10 mouse cellular contexts compared by ENCODE assay signal in genomic region chr9:56687145-56687477, GRCm38 (mm10).
DNase-seq lines count a peak whose midpoint lies in the region; ATAC-seq lines count a peak whose summit lies in the region.
"Had no signal": no experiment of that assay in that cellular context is flagged by ENCODE, and none has a peak within 500 bp of the region (broad histone marks: within the 10 kb centered on the region; RNA-seq: fewer than 3 reads in every experiment).

No protein-coding gene starts in this region.

- H3K27me3 ChIP-seq in heart, embryonic 11.5 days (ENCODE audit: control insufficient read depth, insufficient read depth, low read length), result no peaks in the 10 kb centered on the region
- no peaks in the 10 kb centered on the region for H3K27me3 ChIP-seq in liver, embryonic 11.5 days (replicated peaks; ENCODE audit: control insufficient read depth, insufficient read depth, low read length)
- no peaks in the 10 kb centered on the region for H3K27me3 ChIP-seq in embryonic facial prominence, embryonic 15.5 days
- no peaks in the 10 kb centered on the region for H3K27me3 ChIP-seq in midbrain, embryonic 12.5 days

- DNase-seq in heart, adult 9 months (ENCODE audit: low spot score in 2 of 2), result no peak
- no peak for DNase-seq in liver, embryonic 11.5 days (ENCODE audit: low spot score)
- DNase-seq in liver, result no peak
- no peak for DNase-seq in ovary, adult 18-20 months (ENCODE audit: low spot score)
- DNase-seq in layer of hippocampus, adult 9-11 months, result no peak
- DNase-seq: kidney, adult 8-10 months; thymus, adult 18-20 months had no signal

- H3K27ac ChIP-seq in heart, embryonic 11.5 days (ENCODE audit: low read depth, low read length), result peak overlapping the region; percentile 50
- H3K27ac ChIP-seq in liver, embryonic 11.5 days (ENCODE audit: low read depth, low read length), result peak overlapping the region; percentile 19; the same call in 1 of the 2 replicates
- H3K27ac ChIP-seq in embryonic facial prominence, embryonic 15.5 days (replicated peaks), result peak overlapping the region; percentile 81
- peak overlapping the region; percentile 4; the same call in 1 of the 2 replicates for H3K27ac ChIP-seq in midbrain, embryonic 12.5 days (replicated peaks)

- no peak for ATAC-seq in heart, embryonic 11.5 days (replicated peaks; ENCODE audit: insufficient number of reproducible peaks, low FRiP score, low TSS enrichment)
- no peak for ATAC-seq in liver, embryonic 11.5 days (replicated peaks; ENCODE audit: low FRiP score)
- ATAC-seq in embryonic facial prominence, embryonic 15.5 days (ENCODE audit: insufficient number of reproducible peaks, low FRiP score, low TSS enrichment, low read depth), result peak; percentile 72
- ATAC-seq in midbrain, embryonic 12.5 days (ENCODE audit: low FRiP score, low read depth), result no peak

- H3K4me2 ChIP-seq in heart, embryonic 11.5 days, result peak overlapping the region; percentile 31; the same call in 1 of the 2 replicates
- H3K4me2 ChIP-seq in liver, embryonic 11.5 days, result no peak overlapping the region
- H3K4me2 ChIP-seq in embryonic facial prominence, embryonic 15.5 days (replicated peaks), result peak overlapping the region; percentile 19
- H3K4me2 ChIP-seq in midbrain, embryonic 12.5 days (replicated peaks), result no peak overlapping the region

- WGBS in heart, embryonic 11.5 days (ENCODE audit: insufficient replicate concordance), result 50% methylated on average over 1 of the region's 1 CpGs
- WGBS in liver, embryonic 11.5 days, result 64% methylated on average over 1 of the region's 1 CpGs
- 60% methylated on average over 1 of the region's 1 CpGs for WGBS in embryonic facial prominence, embryonic 15.5 days
- 86% methylated on average over 1 of the region's 1 CpGs for WGBS in midbrain, embryonic 12.5 days

- no peak overlapping the region for H3K4me3 ChIP-seq in heart, embryonic 11.5 days (ENCODE audit: low read depth, low read length)
- no peak overlapping the region for H3K4me3 ChIP-seq in liver, embryonic 11.5 days (ENCODE audit: low read depth, low read length)
- no peak overlapping the region for H3K4me3 ChIP-seq in embryonic facial prominence, embryonic 15.5 days (replicated peaks)
- H3K4me3 ChIP-seq in midbrain, embryonic 12.5 days, result no peak overlapping the region

- peaks cover 14% of the 10 kb centered on the region for H3K4me1 ChIP-seq in heart, embryonic 11.5 days (ENCODE audit: control insufficient read depth, insufficient read depth, low read length)
- H3K4me1 ChIP-seq in liver, embryonic 11.5 days (replicated peaks; ENCODE audit: control insufficient read depth, insufficient read depth, low read length), result peaks cover 4% of the 10 kb centered on the region; the same call in 1 of the 2 replicates
- peaks cover 44% of the 10 kb centered on the region for H3K4me1 ChIP-seq in embryonic facial prominence, embryonic 15.5 days
- peaks cover 15% of the 10 kb centered on the region for H3K4me1 ChIP-seq in midbrain, embryonic 12.5 days

- H3K9ac ChIP-seq in heart, embryonic 11.5 days (ENCODE audit: low read depth, low read length), result no peak overlapping the region
- no peak overlapping the region for H3K9ac ChIP-seq in liver, embryonic 11.5 days (ENCODE audit: low read depth, low read length)
- H3K9ac ChIP-seq in embryonic facial prominence, embryonic 15.5 days, result no peak overlapping the region
- H3K9ac ChIP-seq in midbrain, embryonic 12.5 days (replicated peaks), result no peak overlapping the region

- no peaks in the 10 kb centered on the region for H3K9me3 ChIP-seq in heart, embryonic 11.5 days (replicated peaks; ENCODE audit: control insufficient read depth, low read length)
- H3K9me3 ChIP-seq in liver, embryonic 11.5 days (ENCODE audit: control insufficient read depth, low read length), result no peaks in the 10 kb centered on the region
- H3K9me3 ChIP-seq in embryonic facial prominence, embryonic 15.5 days (replicated peaks), result no peaks in the 10 kb centered on the region
- no peaks in the 10 kb centered on the region for H3K9me3 ChIP-seq in midbrain, embryonic 12.5 days

- H3K36me3 ChIP-seq in heart, embryonic 11.5 days (ENCODE audit: control insufficient read depth, insufficient read depth, low read length), result no peaks in the 10 kb centered on the region
- H3K36me3 ChIP-seq in liver, embryonic 11.5 days (ENCODE audit: control insufficient read depth, insufficient read depth, low read length), result no peaks in the 10 kb centered on the region
- H3K36me3 ChIP-seq in embryonic facial prominence, embryonic 15.5 days, result no peaks in the 10 kb centered on the region
- no peaks in the 10 kb centered on the region for H3K36me3 ChIP-seq in midbrain, embryonic 12.5 days

Comparison
In these comparisons a context has a peak if more than half of its experiments do, and no peak if none do; other contexts are left out.
1. H3K27ac ChIP-seq: peak in every context shown above with its lines; median percentile 81 in embryonic facial prominence, embryonic 15.5 days; 50 in heart, embryonic 11.5 days; 19 in liver, embryonic 11.5 days; 4 in midbrain, embryonic 12.5 days.
2. H3K4me2 ChIP-seq: peak in heart, embryonic 11.5 days (single experiment) and embryonic facial prominence, embryonic 15.5 days (single experiment); none in liver, embryonic 11.5 days (single experiment) and midbrain, embryonic 12.5 days (single experiment).